In genomic region chr16:48623447-48623846, GRCm38 (mm10) we compare ENCODE assay signal across 11 mouse cellular contexts.
A peak's percentile ranks its signal among the peaks of the same experiment; 100 is the strongest.
DNase-seq lines count a peak whose midpoint lies in the region; ATAC-seq and TF ChIP-seq lines count a peak whose summit lies in the region.
"Had no signal": no experiment of that assay in that cellular context is flagged by ENCODE, and none has a peak within 500 bp of the region (broad histone marks: within the 10 kb centered on the region; RNA-seq: fewer than 3 reads in every experiment).

No protein-coding gene starts in this region.

- intact Hi-C loops in heart, postnatal 25 days (cut with DNase I) = no loop called here

- H3K4me1 ChIP-seq in lung, embryonic 14.5 days (ENCODE audit: insufficient read depth) = no peaks in the 10 kb centered on the region
- no peaks in the 10 kb centered on the region for H3K4me1 ChIP-seq in lung, adult 2 months (ENCODE audit: control insufficient read depth, insufficient read depth, low read length)
- H3K4me1 ChIP-seq: liver, embryonic 13.5 days had no signal

- H3K4me3 ChIP-seq in lung, embryonic 14.5 days (ENCODE audit: low read depth, low read length) = no peak overlapping the region
- H3K4me3 ChIP-seq in lung, adult 2 months (replicated peaks; ENCODE audit: extremely low read depth, low read depth, low read length) = no peak overlapping the region
- H3K4me3 ChIP-seq: erythroblast, embryonic 14.5 days; liver, embryonic 13.5 days had no signal

- no peak overlapping the region for H3K9ac ChIP-seq in lung, embryonic 14.5 days
- H3K9ac ChIP-seq: liver, embryonic 13.5 days had no signal

- TF ChIP-seq CTCF in lung, embryonic 14.5 days (IDR thresholded peaks at IDR 0.05; ENCODE audit: low read depth) = peak; percentile 41; the same call in 1 of the 2 replicates
- no peak for TF ChIP-seq CTCF in lung, adult 2 months (IDR thresholded peaks at IDR 0.05; ENCODE audit: insufficient read depth, low read length)

- H3K9me3 ChIP-seq in lung, embryonic 14.5 days (ENCODE audit: low read depth, low read length) = no peaks in the 10 kb centered on the region
- H3K9me3 ChIP-seq: liver, embryonic 13.5 days had no signal

- WGBS in lung, embryonic 14.5 days = 50% methylated on average over 1 of the region's 1 CpGs
- WGBS in lung, adult 2 months = 67% methylated on average over 1 of the region's 1 CpGs

- H3K36me3 ChIP-seq in lung, embryonic 14.5 days (ENCODE audit: insufficient read depth) = no peaks in the 10 kb centered on the region
- H3K36me3 ChIP-seq: liver, embryonic 13.5 days had no signal

- DNase-seq in adrenal gland, postnatal 10 days = peak; percentile 15
- no peak for DNase-seq in adrenal gland, adult 8-10 months
- no peak for DNase-seq in lung, embryonic 14.5 days
- no peak for DNase-seq in lung, adult 2 months
- DNase-seq in thymus, postnatal 4 days = peak; percentile 64
- DNase-seq in left cerebral cortex, adult 18-20 months (ENCODE audit: low spot score in 2 of 2) = no peak
- no peak for DNase-seq in heart, postnatal 25 days (ENCODE audit: low spot score)
- DNase-seq: kidney, postnatal 4 days; liver, embryonic 13.5 days had no signal

- H3K4me2 ChIP-seq in lung, embryonic 14.5 days = no peak overlapping the region
- H3K4me2 ChIP-seq: liver, embryonic 13.5 days had no signal

- TF ChIP-seq POLR2A in lung, adult 2 months (IDR thresholded peaks at IDR 0.05; ENCODE audit: borderline replicate concordance, extremely low read depth, low read depth, low read length) = no peak

- no peak overlapping the region for H3K27ac ChIP-seq in lung, embryonic 14.5 days (ENCODE audit: low read depth)
- H3K27ac ChIP-seq: liver, embryonic 13.5 days had no signal

- no peaks in the 10 kb centered on the region for H3K27me3 ChIP-seq in lung, embryonic 14.5 days (ENCODE audit: insufficient read depth, low read length)
- H3K27me3 ChIP-seq: liver, embryonic 13.5 days had no signal

- ATAC-seq in lung, embryonic 14.5 days (ENCODE audit: insufficient read depth) = no peak
- ATAC-seq in inflammation-experienced regulatory T-cells, adult 6 months = peak; percentile 68

Comparison
In these comparisons a context has a peak if more than half of its experiments do, and no peak if none do; other contexts are left out.
1. DNase-seq: peak in adrenal gland, postnatal 10 days (single experiment) and thymus, postnatal 4 days (single experiment); none in adrenal gland, adult 8-10 months (single experiment), lung, embryonic 14.5 days (single experiment), lung, adult 2 months (single experiment), left cerebral cortex, adult 18-20 months (0 of 2) and heart, postnatal 25 days (single experiment).